Mouse (Mus musculus) layer of hippocampus, adult 18-20 months (tissue): ENCODE data around the gene Jsrp1. TPM values are rescaled to one million over a fixed set of nuclear protein-coding genes. Genes with fewer than 3 reads are reported as not detected.
A peak's percentile ranks its signal among the peaks of the same experiment; 100 is the strongest.

Experiments used
- DNase-seq, 2 experiments: peaks; one replicate each; pipeline ENCODE4 v3.0.0; 2022; ENCODE audit warnings: low spot score in 2 of 2
- long read RNA-seq: library from polyadenylated mRNA; stranded (forward); transcript quantifications from one replicate; pipeline ENCODE4 v2.0.0, GENCODE M21; 2021
- total RNA-seq, 2 experiments: library from RNA; stranded (reverse); gene quantifications; 2 replicates each; pipeline ENCODE4 v1.2.3; 2021

Jsrp1 gene
- 1 to 10 TPM; 2.2 to 3.0 TPM for total RNA-seq
- long read RNA-seq, partial matches to known transcripts = 1 of 1 reads
- long read RNA-seq, other reads (novel, unspliced or antisense) = 0 of 1 reads

DNA sequence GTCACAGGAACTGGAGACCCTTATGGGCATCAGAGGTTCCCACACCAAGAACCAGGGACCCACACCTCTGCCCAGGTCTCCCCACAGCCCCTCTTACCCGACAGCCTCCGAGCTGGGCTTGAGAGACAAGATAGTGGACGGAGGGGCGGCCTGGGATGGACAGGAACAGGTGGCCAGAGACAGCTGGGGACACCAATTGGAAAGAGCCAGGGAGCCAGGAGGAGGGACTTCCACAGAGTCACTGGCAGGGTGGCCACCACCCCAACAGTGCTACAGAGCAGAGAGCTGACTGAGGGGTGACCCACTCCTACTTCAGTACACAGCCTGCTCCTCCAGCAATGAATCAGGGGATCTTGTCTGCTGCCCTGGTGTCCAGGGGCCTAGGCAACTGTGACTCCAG lies at the start of gene Jsrp1:
Gene Jsrp1, minus strand, starts transcription at position 133 of the 400 bp plus-strand sequence.
- no peak for DNase-seq

GRCm38 (mm10) chr10:80862305-80862704 lies 49.0 kb upstream of the Jsrp1 start:
- no peak for DNase-seq

DNA sequence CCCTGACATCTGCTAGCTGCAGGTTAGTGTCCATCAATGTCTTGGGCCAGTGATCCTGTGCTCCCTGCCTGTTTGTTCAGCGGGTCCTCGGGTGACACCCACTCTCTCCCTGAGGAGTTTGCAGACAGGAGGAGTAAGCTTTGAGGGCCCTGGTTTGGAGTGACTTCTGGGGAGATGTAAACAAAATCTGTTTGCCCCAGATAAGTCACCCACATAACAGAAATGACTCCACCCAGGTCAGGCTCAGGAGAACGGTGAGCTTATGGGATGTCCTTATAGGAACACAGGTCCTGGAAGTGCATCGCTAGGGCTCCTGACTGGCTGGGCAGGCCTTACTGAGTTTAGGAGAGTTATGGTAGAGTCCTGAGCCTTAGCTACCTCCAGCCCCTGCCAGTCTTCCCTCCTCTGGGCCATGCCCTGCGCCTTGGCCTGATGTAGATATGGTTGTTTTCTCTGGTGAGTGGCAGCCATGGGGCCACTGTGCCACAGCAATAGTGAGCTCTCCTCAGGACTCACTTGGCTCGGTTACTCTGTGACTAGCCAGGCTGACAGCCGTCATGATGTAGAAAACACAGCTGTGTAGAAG lies 45.1 kb upstream of the Jsrp1 start:
- DNase-seq = no peak

- DNase-seq = no peak
Observed at GRCm38 (mm10) chr10:80857848-80858247, 44.5 kb upstream of the Jsrp1 start.

- peak in 1 of 2 experiments; percentile 49 for DNase-seq
Observed at GRCm38 (mm10) chr10:80857386-80857785, 44.1 kb upstream of the Jsrp1 start.

DNA sequence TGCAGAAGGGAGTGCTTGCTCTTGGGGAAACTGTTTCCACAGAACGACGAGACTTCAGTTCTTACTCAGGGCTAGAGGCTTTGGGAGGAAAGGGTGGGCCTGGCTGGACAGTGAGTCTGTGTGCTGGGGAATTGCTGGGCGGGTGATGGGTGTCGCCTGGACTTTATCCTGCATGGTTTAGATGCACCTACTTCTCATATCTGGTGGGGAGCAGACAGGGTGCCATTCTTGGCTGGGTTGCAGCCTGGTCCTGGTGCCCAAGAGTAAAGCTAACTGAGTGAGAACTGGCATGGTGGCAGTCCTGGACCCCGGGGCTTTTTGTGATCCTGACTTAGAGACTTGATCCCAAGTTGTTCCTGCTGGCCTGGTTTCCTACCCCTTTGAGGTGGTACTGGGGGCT lies 43.6 kb upstream of the Jsrp1 start:
- no peak for DNase-seq

DNA sequence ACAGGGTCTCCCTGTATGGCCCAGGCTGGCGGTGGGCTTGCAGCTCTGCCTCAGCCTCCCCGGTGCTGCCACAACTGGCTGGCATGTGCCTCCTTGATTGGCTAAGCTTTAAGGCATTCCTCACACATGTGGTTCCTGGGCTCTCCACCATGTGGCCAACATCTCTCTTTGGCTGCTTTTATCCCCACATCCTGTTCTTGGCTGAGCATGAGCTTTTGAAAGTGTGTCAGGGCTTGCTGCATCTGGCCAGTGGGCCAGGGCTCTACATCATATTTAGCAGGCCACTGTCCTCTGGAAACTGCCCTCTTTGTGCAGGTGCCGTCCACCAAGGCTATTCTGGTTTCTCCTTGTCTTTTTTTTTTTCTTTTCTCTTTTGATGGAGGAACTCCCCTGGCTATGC lies 43.0 kb upstream of the Jsrp1 start:
- no peak for DNase-seq

DNA sequence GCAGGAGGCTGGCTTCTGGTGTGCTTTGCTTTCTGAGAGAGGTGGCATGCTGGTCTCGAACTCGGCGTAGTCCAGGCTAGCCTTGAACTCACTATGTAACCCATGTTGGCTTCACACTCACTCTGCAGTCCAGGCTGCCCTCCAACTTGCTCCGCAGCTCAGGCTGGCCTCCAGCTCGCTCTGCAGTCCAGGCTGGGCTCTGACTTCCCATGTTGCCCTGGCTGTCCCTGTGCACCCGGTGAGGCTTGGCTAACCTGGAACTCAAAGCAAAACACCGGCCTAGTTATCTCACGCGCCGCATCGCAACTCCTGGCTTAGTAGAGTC lies 42.4 kb upstream of the Jsrp1 start:
- no peak for DNase-seq

DNA sequence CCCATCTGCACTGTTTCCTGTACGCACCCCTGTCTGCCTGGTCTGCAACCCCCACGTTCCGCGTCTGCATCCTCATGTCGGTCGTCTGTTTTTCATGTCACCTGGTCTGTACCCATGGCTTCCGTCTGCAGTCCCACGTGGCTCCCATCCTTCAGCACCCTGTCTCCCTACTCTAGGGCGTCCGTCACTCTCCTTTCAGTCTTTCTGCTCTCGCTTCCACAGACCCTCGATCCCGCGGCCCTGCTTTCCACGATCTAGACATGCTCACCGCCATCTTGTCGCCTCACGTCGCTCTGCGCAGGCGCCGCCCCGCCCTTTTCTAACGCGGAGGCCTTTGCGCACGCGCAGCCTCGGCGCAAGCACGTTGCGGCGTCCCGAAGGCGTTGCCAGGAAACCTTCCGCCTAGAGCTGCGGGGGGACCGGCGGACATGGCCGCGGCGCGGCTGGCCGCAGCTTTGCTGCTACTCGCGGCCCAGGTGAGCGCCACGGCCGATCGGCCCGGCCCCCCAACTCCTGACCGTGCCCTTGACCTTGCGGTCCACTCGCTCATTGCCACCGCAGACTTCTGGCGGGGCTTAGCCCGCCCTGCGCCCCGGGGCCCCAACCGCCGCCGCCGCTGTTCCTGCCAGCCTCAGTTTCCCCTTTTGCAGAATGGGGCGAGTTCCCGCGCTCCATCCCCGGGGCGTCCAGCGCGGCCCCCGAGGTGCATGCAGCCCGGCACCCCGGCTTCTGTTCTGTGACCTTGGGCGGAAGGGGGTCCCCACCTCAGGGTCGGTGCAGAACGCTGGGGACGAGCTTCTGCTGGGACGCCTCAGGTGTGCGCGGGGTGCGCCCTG lies 41.8 kb upstream of the Jsrp1 start, which contains the start of the genes Lsm7 and Sppl2b:
Gene Lsm7, minus strand, starts transcription at position 297 of the 836 bp plus-strand sequence.
Gene Sppl2b, plus strand, starts transcription at position 363 of the 836 bp plus-strand sequence.
- peak; percentile 94 to 98 for DNase-seq

DNA sequence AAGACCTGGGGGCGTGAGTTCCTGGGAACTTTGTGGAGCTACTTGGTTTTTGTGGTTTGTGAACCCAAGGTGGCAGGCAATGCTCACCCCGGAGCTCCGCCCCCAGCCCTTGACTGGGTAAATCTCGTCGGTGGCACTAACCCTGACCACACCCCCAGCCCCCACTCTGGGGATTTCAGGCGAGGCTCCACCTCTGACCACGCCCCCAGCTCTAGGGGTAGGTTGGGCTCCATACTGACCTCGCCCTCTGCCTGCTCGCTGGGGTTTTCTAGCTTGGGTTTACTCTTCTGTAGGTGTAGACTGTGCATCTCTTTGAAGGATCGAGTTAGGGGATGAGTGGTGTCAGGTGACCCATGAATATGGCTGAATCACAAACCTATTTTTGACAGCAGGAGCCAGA lies 35.3 kb upstream of the Jsrp1 start:
- no peak for DNase-seq

- peak; percentile 32 to 49 for DNase-seq
Observed at GRCm38 (mm10) chr10:80845732-80846131, 32.4 kb upstream of the Jsrp1 start.

DNA sequence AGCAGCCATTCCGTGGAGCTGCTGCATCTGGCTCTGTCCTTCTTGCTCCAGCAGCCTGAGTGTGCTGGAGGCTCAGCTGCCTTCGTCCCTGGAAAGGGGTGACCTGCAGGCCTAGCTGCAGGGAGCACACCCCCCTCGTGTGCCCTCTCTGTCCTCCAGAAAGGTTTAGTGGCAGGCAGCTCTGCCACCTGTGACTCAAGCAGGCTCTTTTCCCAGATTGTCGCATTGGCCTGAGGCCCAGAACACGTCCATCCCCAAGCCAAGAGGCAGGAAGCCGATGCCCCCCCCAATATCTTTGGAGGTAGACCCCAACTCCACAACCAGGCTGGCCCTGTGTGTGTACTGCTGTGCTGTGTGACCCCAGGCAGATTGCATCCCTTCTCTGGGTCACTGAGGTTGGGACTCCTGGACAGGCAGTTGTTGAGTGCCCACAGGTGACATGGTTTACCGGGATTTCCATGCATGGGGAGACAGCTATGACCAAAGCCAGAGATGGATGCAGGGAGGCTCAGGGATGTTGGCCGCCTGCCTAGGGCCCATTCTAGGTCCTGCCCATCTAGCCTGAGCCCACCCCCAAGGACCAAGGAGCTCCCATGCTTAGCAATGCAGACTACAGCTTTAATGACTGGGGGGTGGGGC lies 31.9 kb upstream of the Jsrp1 start:
- DNase-seq = no peak

- peak; percentile 51 to 65 for DNase-seq
Observed at GRCm38 (mm10) chr10:80843931-80844547, 30.7 kb upstream of the Jsrp1 start, which contains the start of gene Lingo3. Lingo3 (minus strand) TSS chr10:80844039.

DNA sequence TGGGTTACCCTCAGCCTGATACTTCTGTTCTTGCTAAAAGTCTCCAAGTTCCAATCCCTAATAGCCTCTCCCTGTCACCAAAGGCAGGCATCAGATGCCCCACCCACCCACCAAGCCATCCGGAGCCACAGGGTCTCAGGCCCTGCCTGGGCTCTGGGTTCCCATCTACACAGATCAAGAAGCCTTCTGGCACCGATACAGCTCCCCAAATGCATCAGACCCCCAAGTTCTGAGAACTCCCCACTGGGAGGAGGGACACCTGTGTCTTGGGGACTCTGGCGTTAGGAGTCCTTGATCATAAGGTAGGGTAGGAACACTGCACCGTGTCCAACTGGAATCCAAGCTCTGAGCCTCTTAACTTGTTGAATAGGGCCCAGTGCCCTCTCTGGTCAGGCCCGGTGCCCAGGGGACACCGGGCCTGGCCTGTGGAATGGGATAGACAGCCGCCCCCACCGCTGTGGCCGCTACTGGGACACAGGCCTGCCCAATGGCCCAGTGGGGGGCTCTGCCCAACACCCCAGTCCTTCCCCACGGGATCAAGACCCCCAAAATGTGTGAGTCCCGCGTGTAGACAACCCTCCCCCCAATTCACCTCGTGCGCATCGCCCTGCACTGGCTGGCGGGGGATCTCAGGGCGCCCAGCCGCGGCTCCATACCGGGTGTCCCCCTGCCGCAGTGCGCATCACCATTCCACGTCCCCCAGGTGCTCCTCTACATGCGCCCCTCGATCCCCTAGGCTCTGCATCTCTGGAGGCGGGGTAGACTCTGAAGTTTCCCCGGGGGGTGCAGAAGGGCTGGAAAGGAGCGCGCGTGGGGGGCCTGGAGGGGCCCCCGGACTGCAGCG lies 30.0 kb upstream of the Jsrp1 start:
- no peak for DNase-seq

DNA sequence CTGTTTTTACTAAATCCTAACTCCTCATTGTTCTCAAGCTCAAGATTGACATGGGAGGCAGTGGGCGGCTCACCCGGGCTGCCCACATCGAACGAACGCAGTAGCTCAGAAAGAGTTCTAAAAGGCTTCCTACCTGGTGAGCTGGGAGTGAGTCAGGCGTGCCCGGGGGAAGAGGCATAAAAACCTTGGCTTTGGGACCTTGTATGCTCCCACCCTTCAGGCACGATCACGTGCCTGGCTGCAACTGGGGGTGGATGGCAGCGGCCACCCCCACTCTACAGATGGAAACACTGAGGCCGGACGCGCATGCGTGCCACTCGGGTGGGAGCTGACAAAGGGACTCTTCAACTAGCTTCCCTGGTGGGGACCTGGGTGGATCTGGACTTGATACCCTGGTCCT lies 29.0 kb upstream of the Jsrp1 start:
- peak; percentile 43 to 71 for DNase-seq

DNA sequence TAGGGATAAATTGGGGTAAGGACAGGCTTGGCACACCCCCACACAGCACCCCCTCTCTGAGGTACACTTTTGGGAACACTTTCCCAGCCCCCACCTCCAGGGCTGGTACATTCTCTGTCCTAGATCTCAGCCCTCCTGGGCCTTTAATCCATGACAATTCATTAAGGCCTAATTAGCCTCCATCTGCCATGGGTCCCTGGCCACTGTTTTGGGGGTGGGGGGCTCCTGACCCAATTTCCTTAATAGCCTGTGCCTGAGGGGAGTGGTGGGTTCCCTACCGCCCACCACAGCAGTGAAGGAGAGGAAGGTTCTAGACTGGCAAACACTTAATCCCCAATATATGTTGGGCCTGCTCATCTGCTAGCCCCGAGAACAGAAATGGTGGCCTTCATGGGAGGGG lies 28.4 kb upstream of the Jsrp1 start:
- no peak for DNase-seq

DNA sequence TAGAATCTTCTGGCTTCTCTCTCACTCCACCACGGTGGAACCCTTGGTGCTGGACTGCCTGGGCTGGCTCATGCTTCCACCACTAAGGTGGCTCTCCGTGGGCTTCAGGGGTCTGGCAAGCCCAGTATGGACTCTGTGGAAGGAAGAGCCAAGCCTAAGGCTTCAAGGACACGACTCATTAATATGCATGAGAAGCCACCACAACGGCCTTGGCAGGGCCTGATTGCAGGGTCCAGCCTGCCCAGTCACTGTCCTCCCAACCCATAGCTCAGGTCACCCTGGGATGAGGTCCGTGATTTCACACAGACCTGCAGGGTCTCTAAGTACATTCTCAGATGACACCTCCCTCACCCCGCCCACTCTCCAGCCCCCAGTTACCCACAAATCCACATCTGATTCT lies 26.6 kb upstream of the Jsrp1 start:
- DNase-seq = no peak

- no peak for DNase-seq
Observed at GRCm38 (mm10) chr10:80838346-80838912, 25.1 kb upstream of the Jsrp1 start.

- no peak for DNase-seq
Observed at GRCm38 (mm10) chr10:80837827-80838226, 24.5 kb upstream of the Jsrp1 start.

DNA sequence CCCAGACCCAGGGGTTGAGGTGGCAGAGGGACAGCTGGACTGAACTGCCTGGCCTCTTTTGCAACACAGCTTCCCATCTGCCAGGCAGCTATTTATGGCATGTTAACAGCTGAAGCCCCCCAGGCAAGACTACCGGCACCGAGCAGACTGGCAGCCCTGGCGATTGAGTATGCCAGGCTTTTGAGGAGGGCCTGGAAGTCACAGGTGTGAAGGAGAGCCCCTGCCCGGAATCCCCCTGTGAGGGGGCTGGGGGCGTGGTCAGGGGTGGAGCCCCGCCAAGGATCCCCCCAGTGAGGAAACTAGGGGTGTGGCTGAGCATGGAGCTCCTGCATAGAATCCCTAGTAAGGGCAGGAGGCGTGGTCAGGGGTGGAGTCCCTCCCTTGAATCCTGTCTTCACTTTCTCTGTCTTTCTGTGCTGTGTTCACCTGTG lies 23.7 kb upstream of the Jsrp1 start:
- DNase-seq = no peak
